In the genomic region with DNA sequence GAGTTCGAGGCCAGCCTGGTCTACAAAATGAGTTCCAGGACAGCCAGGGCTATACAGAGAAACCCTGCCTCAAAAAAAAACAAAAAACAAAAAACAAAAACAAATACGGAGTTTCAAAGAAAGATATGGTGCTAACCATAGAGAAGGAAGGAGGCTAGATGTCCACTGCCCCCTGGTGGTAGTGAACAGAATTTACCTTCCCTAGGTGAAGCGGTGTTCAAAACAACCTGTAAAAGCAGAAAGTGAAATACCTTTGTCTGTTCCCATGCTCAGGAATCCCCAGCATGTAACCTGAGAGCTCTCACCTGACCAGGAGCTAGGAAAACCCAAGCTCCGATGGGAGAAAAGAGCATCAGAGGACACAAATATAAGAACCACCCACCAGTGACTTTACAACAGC, we compare ENCODE assay signal across 8 mouse cellular contexts.
DNase-seq lines count a peak whose midpoint lies in the region; ATAC-seq and TF ChIP-seq lines count a peak whose summit lies in the region.

No protein-coding gene starts in this region.

- no peak for ATAC-seq in kidney, embryonic 14.5 days (ENCODE audit: low FRiP score, low TSS enrichment)
- no peak for ATAC-seq in forebrain, embryonic 13.5 days

- H3K27me3 ChIP-seq in kidney, embryonic 14.5 days (ENCODE audit: control insufficient read depth, insufficient read depth, low read length) = no peaks in the 10 kb centered on the region
- no peaks in the 10 kb centered on the region for H3K27me3 ChIP-seq in E14TG2a.4 (ENCODE audit: insufficient read depth, low read length)
- no peaks in the 10 kb centered on the region for H3K27me3 ChIP-seq in forebrain, embryonic 13.5 days

- 65% methylated on average over 4 of the region's 4 CpGs for WGBS in kidney, embryonic 14.5 days
- WGBS in forebrain, embryonic 13.5 days = 77% methylated on average over 4 of the region's 4 CpGs

- intact Hi-C loops in gastrocnemius, postnatal 14 days (cut with DNase I; ENCODE audit: low total_unique reads) = no loop called here

- no peaks in the 10 kb centered on the region for H3K9me3 ChIP-seq in kidney, embryonic 14.5 days (ENCODE audit: control insufficient read depth, low read length)
- 0 out of 2 replicates have a peak, but pooled peaks cover 3% of the 10 kb centered on the region for H3K9me3 ChIP-seq in E14TG2a.4 (ENCODE audit: low read length)
- H3K9me3 ChIP-seq in forebrain, embryonic 13.5 days (replicated peaks) = no peaks in the 10 kb centered on the region

- no peak overlapping the region for H3K4me2 ChIP-seq in kidney, embryonic 14.5 days (replicated peaks; ENCODE audit: low read depth, low read length)
- no peak overlapping the region for H3K4me2 ChIP-seq in forebrain, embryonic 13.5 days

- no peaks in the 10 kb centered on the region; the same call in 1 of the 2 replicates for H3K4me1 ChIP-seq in kidney, embryonic 14.5 days (ENCODE audit: control insufficient read depth, insufficient read depth, low read length)
- no peaks in the 10 kb centered on the region for H3K4me1 ChIP-seq in E14TG2a.4 (replicated peaks; ENCODE audit: low read depth, low read length)
- H3K4me1 ChIP-seq in forebrain, embryonic 13.5 days = no peaks in the 10 kb centered on the region; the same call in 1 of the 2 replicates

- H3K9ac ChIP-seq in kidney, embryonic 14.5 days (ENCODE audit: low read depth, low read length) = no peak overlapping the region
- no peak overlapping the region for H3K9ac ChIP-seq in forebrain, embryonic 13.5 days

- H3K36me3 ChIP-seq in kidney, embryonic 14.5 days (ENCODE audit: control insufficient read depth, insufficient read depth, low read length) = no peaks in the 10 kb centered on the region
- no peaks in the 10 kb centered on the region for H3K36me3 ChIP-seq in E14TG2a.4 (ENCODE audit: insufficient read depth, low read length)
- no peaks in the 10 kb centered on the region for H3K36me3 ChIP-seq in forebrain, embryonic 13.5 days (ENCODE audit: poor library complexity, severe bottlenecking)

- no peak overlapping the region for H3K4me3 ChIP-seq in kidney, embryonic 14.5 days (ENCODE audit: low read length)
- H3K4me3 ChIP-seq in E14TG2a.4 (replicated peaks; ENCODE audit: low read length) = no peak overlapping the region
- no peak overlapping the region for H3K4me3 ChIP-seq in forebrain, embryonic 13.5 days

- peak; percentile 7 for DNase-seq in kidney, adult 18-20 months
- DNase-seq in brain, adult 2 months (ENCODE audit: low read depth, low spot score) = peak; percentile 12
- peak; percentile 7 for DNase-seq in lung, postnatal 25 days (ENCODE audit: low spot score)
- no peak for DNase-seq in gastrocnemius, postnatal 14 days
- no peak for DNase-seq in ovary, adult 18-20 months (ENCODE audit: low spot score)

- TF ChIP-seq CTCF in E14TG2a.4 (conservative IDR thresholded peaks at IDR 0.05; ENCODE audit: low read length) = peak; percentile 81

- H3K27ac ChIP-seq in kidney, embryonic 14.5 days (ENCODE audit: low read depth, low read length) = no peak overlapping the region
- no peak overlapping the region for H3K27ac ChIP-seq in forebrain, embryonic 13.5 days

Comparison
In these comparisons a context has a peak if more than half of its experiments do, and no peak if none do; other contexts are left out.
1. DNase-seq: peak in kidney, adult 18-20 months (single experiment), brain, adult 2 months (single experiment) and lung, postnatal 25 days (single experiment); none in gastrocnemius, postnatal 14 days (single experiment) and ovary, adult 18-20 months (single experiment).